Mouse (Mus musculus) erythroblast, embryonic 14.5 days (primary cell): Measurements from ENCODE around the gene Cer1. TPM values are rescaled to one million over a fixed set of nuclear protein-coding genes. Genes with fewer than 3 reads are reported as not detected.

Experiments
- H3K27me3 ChIP-seq: 2 replicates; pipeline ENCODE4 v1.6.1; 2012; ENCODE audit warnings: inconsistent platforms; ENCODE audit not compliant: control insufficient read depth
- H3K36me3 ChIP-seq: 2 replicates; pipeline ENCODE4 v1.6.1; 2012; ENCODE audit warnings: mild to moderate bottlenecking, inconsistent platforms; ENCODE audit not compliant: control insufficient read depth
- H3K4me1 ChIP-seq: 2 replicates; pipeline ENCODE4 v1.6.1; 2012; ENCODE audit warnings: inconsistent platforms; ENCODE audit not compliant: control insufficient read depth
- H3K4me3 ChIP-seq: replicated peaks from 2 replicates; pipeline ENCODE3; 2012; ENCODE audit warnings: moderate library complexity, mild to moderate bottlenecking, inconsistent platforms
- H3K9me3 ChIP-seq: 2 replicates; pipeline ENCODE4 v1.6.1; 2012; ENCODE audit warnings: low read length, inconsistent platforms, mixed read lengths; ENCODE audit not compliant: control insufficient read depth
- GATA1 ChIP-seq: IDR thresholded peaks from 2 replicates; pipeline ENCODE4 v1.6.1; 2012; ENCODE audit warnings: low read length, inconsistent platforms, mixed read lengths
- TAL1 ChIP-seq: IDR thresholded peaks from 3 replicates; pipeline ENCODE4 v1.6.1; 2012; ENCODE audit warnings: low read length, inconsistent platforms, mixed read lengths
- polyA plus RNA-seq: library from polyadenylated mRNA; stranded (reverse); fragments of >175 nt; gene quantifications from 2 replicates; pipeline ENCODE4 v1.2.3, GENCODE M21; 2012

Gene Cer1
- polyA plus RNA-seq, 1 experiment: not detected

GRCm38 (mm10) chr4:82880243-82880642, 4.7 kb downstream of the Cer1 start:
- H3K27me3 ChIP-seq: no peaks in the 10 kb centered on the region
- no peaks in the 10 kb centered on the region for H3K4me1 ChIP-seq
- TF ChIP-seq GATA1 (no peak), TAL1 (no peak)
- no peak overlapping the region for H3K4me3 ChIP-seq
- H3K9me3 ChIP-seq: no peaks in the 10 kb centered on the region
- H3K36me3 ChIP-seq: no peaks in the 10 kb centered on the region

GRCm38 (mm10) chr4:82879152-82879551, 5.8 kb downstream of the Cer1 start:
- no peaks in the 10 kb centered on the region for H3K9me3 ChIP-seq
- no peaks in the 10 kb centered on the region for H3K4me1 ChIP-seq
- no peaks in the 10 kb centered on the region for H3K36me3 ChIP-seq
- H3K4me3 ChIP-seq: no peak overlapping the region
- no peaks in the 10 kb centered on the region for H3K27me3 ChIP-seq
- no peak for TF ChIP-seq GATA1
- TF ChIP-seq TAL1: no peak

- TF ChIP-seq GATA1 (no peak), TAL1 (no peak)
- Histone ChIP-seq H3K36me3 (no peaks in the 10 kb centered on the region), H3K4me3 (no peak overlapping the region), H3K27me3 (no peaks in the 10 kb centered on the region), H3K9me3 (no peaks in the 10 kb centered on the region), H3K4me1 (no peaks in the 10 kb centered on the region)
Measured at GRCm38 (mm10) chr4:82876656-82877055, 8.3 kb downstream of the Cer1 start.

- H3K4me1 ChIP-seq: no peaks in the 10 kb centered on the region
- no peaks in the 10 kb centered on the region for H3K36me3 ChIP-seq
- H3K9me3 ChIP-seq: no peaks in the 10 kb centered on the region
- H3K4me3 ChIP-seq: no peak overlapping the region
- TF ChIP-seq TAL1 (no peak), GATA1 (no peak)
- H3K27me3 ChIP-seq: no peaks in the 10 kb centered on the region
Measured at GRCm38 (mm10) chr4:82875532-82875931, 9.4 kb downstream of the Cer1 start.

- Histone ChIP-seq H3K4me3 (no peak overlapping the region), H3K36me3 (no peaks in the 10 kb centered on the region), H3K9me3 (no peaks in the 10 kb centered on the region), H3K27me3 (no peaks in the 10 kb centered on the region), H3K4me1 (no peaks in the 10 kb centered on the region)
- no peak for TF ChIP-seq TAL1
- no peak for TF ChIP-seq GATA1
Measured at GRCm38 (mm10) chr4:82874791-82875190, 10.2 kb downstream of the Cer1 start.

- Histone ChIP-seq H3K27me3 (no peaks in the 10 kb centered on the region), H3K9me3 (no peaks in the 10 kb centered on the region), H3K4me1 (no peaks in the 10 kb centered on the region), H3K4me3 (no peak overlapping the region), H3K36me3 (no peaks in the 10 kb centered on the region)
- TF ChIP-seq TAL1: no peak
- TF ChIP-seq GATA1: no peak
Measured at GRCm38 (mm10) chr4:82872548-82872947, 12.4 kb downstream of the Cer1 start.

GRCm38 (mm10) chr4:82872121-82872520, 12.8 kb downstream of the Cer1 start:
- no peak overlapping the region for H3K4me3 ChIP-seq
- no peaks in the 10 kb centered on the region for H3K9me3 ChIP-seq
- no peaks in the 10 kb centered on the region for H3K4me1 ChIP-seq
- no peaks in the 10 kb centered on the region for H3K36me3 ChIP-seq
- no peaks in the 10 kb centered on the region for H3K27me3 ChIP-seq
- TF ChIP-seq TAL1 (no peak), GATA1 (no peak)

- Histone ChIP-seq H3K4me3 (no peak overlapping the region), H3K36me3 (no peaks in the 10 kb centered on the region)
Measured at GRCm38 (mm10) chr4:82870931-82871330, 14.0 kb downstream of the Cer1 start.

GRCm38 (mm10) chr4:82867731-82868445, 17.1 kb downstream of the Cer1 start:
- no peak for TF ChIP-seq GATA1
- TF ChIP-seq TAL1: no peak
- Histone ChIP-seq H3K27me3 (no peaks in the 10 kb centered on the region), H3K9me3 (no peaks in the 10 kb centered on the region), H3K36me3 (no peaks in the 10 kb centered on the region), H3K4me3 (no peak overlapping the region), H3K4me1 (no peaks in the 10 kb centered on the region)

More at GRCm38 (mm10) chr4:82870931-82871330, 14.0 kb downstream of the Cer1 start:
- no peaks in the 10 kb centered on the region for H3K4me1 ChIP-seq
- TF ChIP-seq TAL1 (no peak), GATA1 (no peak)
- H3K9me3 ChIP-seq: no peaks in the 10 kb centered on the region
- no peaks in the 10 kb centered on the region for H3K27me3 ChIP-seq

GRCm38 (mm10) chr4:82867111-82867510, 17.8 kb downstream of the Cer1 start:
- Histone ChIP-seq H3K27me3 (no peaks in the 10 kb centered on the region), H3K36me3 (no peaks in the 10 kb centered on the region), H3K4me1 (no peaks in the 10 kb centered on the region), H3K9me3 (no peaks in the 10 kb centered on the region), H3K4me3 (no peak overlapping the region)
- TF ChIP-seq GATA1: no peak
- TF ChIP-seq TAL1: no peak
